Comparison of ENCODE assay signal across 30 mouse cellular contexts in genomic region chr1:157643524-157643923, GRCm38 (mm10).
"Had no signal": no experiment of that assay in that cellular context is flagged by ENCODE, and none has a peak within 500 bp of the region (broad histone marks: within the 10 kb centered on the region; RNA-seq: fewer than 3 reads in every experiment).

No protein-coding gene starts in this region.

- H3K27me3 ChIP-seq: limb, embryonic 12.5 days; limb, embryonic 13.5 days; limb, embryonic 15.5 days; liver, embryonic 12.5 days; liver, embryonic 13.5 days; liver, embryonic 15.5 days; lung, embryonic 15.5 days; megakaryocyte, embryonic 14.5 days; midbrain, embryonic 12.5 days; midbrain, embryonic 13.5 days; midbrain, embryonic 15.5 days had no signal

- H3K4me2 ChIP-seq: limb, embryonic 12.5 days; limb, embryonic 13.5 days; limb, embryonic 15.5 days; liver, embryonic 11.5 days; liver, embryonic 12.5 days; liver, embryonic 13.5 days; liver, embryonic 15.5 days; lung, embryonic 14.5 days; lung, embryonic 15.5 days; midbrain, embryonic 12.5 days; midbrain, embryonic 13.5 days; midbrain, embryonic 15.5 days had no signal

- DNase-seq: left cerebral cortex, postnatal 4 days; liver; liver, embryonic 13.5 days; liver, postnatal 0 days; lung, adult 18-20 months; lung, adult 2 months; lung, embryonic 14.5 days; lung, postnatal 10 days; lung, postnatal 14 days; lung, postnatal 36 days; lung, postnatal 4 days; midbrain, embryonic 14.5 days had no signal

- ATAC-seq: liver, embryonic 12.5 days; liver, postnatal 0 days; lung, postnatal 0 days; midbrain, embryonic 13.5 days; midbrain, embryonic 15.5 days; midbrain, embryonic 16.5 days had no signal

- H3K4me1 ChIP-seq: limb, embryonic 10.5 days; limb, embryonic 12.5 days; limb, embryonic 13.5 days; limb, embryonic 15.5 days; liver, embryonic 12.5 days; liver, embryonic 13.5 days; liver, embryonic 15.5 days; lung, embryonic 15.5 days; megakaryocyte, embryonic 14.5 days; midbrain, embryonic 12.5 days; midbrain, embryonic 13.5 days; midbrain, embryonic 15.5 days had no signal

- H3K36me3 ChIP-seq: limb, embryonic 10.5 days; limb, embryonic 12.5 days; limb, embryonic 13.5 days; limb, embryonic 15.5 days; liver, embryonic 12.5 days; liver, embryonic 13.5 days; liver, embryonic 15.5 days; lung, embryonic 15.5 days; midbrain, embryonic 12.5 days; midbrain, embryonic 13.5 days; midbrain, embryonic 15.5 days had no signal

- H3K4me3 ChIP-seq: left cerebral cortex, adult 2 months; limb, embryonic 10.5 days; limb, embryonic 12.5 days; limb, embryonic 13.5 days; limb, embryonic 15.5 days; liver, embryonic 12.5 days; liver, embryonic 13.5 days; liver, embryonic 15.5 days; lung, embryonic 15.5 days; megakaryocyte, embryonic 14.5 days; midbrain, embryonic 12.5 days; midbrain, embryonic 13.5 days; midbrain, embryonic 15.5 days; myocyte had no signal

- H3K9ac ChIP-seq: limb, embryonic 12.5 days; limb, embryonic 13.5 days; limb, embryonic 15.5 days; liver, embryonic 12.5 days; liver, embryonic 13.5 days; liver, embryonic 14.5 days; liver, embryonic 15.5 days; liver, postnatal 0 days; lung, embryonic 14.5 days; lung, embryonic 15.5 days; midbrain, embryonic 12.5 days; midbrain, embryonic 13.5 days; midbrain, embryonic 15.5 days had no signal

- H3K27ac ChIP-seq: left cerebral cortex, adult 2 months; limb, embryonic 10.5 days; limb, embryonic 12.5 days; limb, embryonic 13.5 days; limb, embryonic 15.5 days; liver, embryonic 12.5 days; liver, embryonic 13.5 days; liver, embryonic 14.5 days; liver, embryonic 15.5 days; lung, embryonic 15.5 days; macrophage; midbrain, embryonic 12.5 days; midbrain, embryonic 13.5 days; midbrain, embryonic 15.5 days had no signal

- H3K9me3 ChIP-seq: limb, embryonic 10.5 days; limb, embryonic 12.5 days; limb, embryonic 13.5 days; limb, embryonic 15.5 days; liver, embryonic 12.5 days; liver, embryonic 13.5 days; liver, embryonic 15.5 days; lung, embryonic 15.5 days; megakaryocyte, embryonic 14.5 days; midbrain, embryonic 12.5 days; midbrain, embryonic 13.5 days; midbrain, embryonic 15.5 days had no signal
